Mouse (Mus musculus): ENCODE measurements around the gene Hspb1. TPM values are rescaled to one million over a fixed set of nuclear protein-coding genes. Genes with fewer than 3 reads are reported as not detected.

Gene Hspb1
- polyA plus RNA-seq (2021; fragmentation: Nextera tagmentation): 28.3 and 33.6 TPM in 2 replicates
- long read RNA-seq, experiment 1, transcript Hspb1-201 (3 exons, 903 nt): major isoform, 25 of 25 reads
- long read RNA-seq, experiment 1, partial matches to known transcripts: 0 of 25 reads
- long read RNA-seq, experiment 1, other reads (novel, unspliced or antisense): 0 of 25 reads
- long read RNA-seq, experiment 2, transcript Hspb1-201 (3 exons, 903 nt): major isoform, 11 of 11 reads
- long read RNA-seq, experiment 2, partial matches to known transcripts: 0 of 11 reads
- long read RNA-seq, experiment 2, other reads (novel, unspliced or antisense): 0 of 11 reads

DNA sequence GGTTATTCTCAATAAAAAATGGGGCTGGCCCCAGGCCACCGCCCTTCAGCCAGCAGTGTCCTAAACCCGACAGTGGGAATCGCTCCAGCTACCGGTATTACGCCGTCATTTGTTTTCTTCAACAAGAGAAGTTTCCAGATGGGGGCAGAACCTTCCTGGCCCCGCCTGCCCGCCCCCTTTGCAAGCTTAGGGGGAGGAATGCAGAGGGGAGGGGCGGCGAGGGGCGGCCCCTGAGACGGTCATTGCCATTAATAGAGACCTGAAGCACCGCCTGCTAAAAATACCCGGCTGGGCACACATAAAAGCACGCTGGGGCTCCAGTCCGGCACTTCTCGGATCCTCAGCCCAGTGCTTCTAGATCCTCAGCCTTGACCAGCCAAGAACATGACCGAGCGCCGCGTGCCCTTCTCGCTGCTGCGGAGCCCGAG lies at the start of gene Hspb1:
Gene Hspb1 (plus strand): TSS at position 245 of the 428 bp plus-strand sequence.

GRCm38 (mm10) chr5:135934481-135935175 lies 46.9 kb downstream of the Hspb1 start, which contains the start of gene Ywhag:
TSS of gene Ywhag (minus strand) at chr5:135934616.

Other genes with a start within 250 kb of the Hspb1 start
- gene Por, start 217.9 kb upstream of the Hspb1 start, polyA plus RNA-seq (2021; fragmentation: Nextera tagmentation): 50.8 and 54.4 TPM in 2 replicates
- 33.8 and 35.6 TPM in 2 replicates for gene Tmem120a, start 143.5 kb upstream of the Hspb1 start, polyA plus RNA-seq (2021; fragmentation: Nextera tagmentation)
- 0.55 and 0.89 TPM in 2 replicates for gene Styxl1, start 109.5 kb upstream of the Hspb1 start, polyA plus RNA-seq (2021; fragmentation: Nextera tagmentation)
- 906 and 921 TPM in 2 replicates for gene Mdh2, start 109.4 kb upstream of the Hspb1 start, polyA plus RNA-seq (2021; fragmentation: Nextera tagmentation)
- 16.5 and 16.8 TPM in 2 replicates for gene Srrm3, start 81.0 kb upstream of the Hspb1 start, polyA plus RNA-seq (2021; fragmentation: Nextera tagmentation)
- gene Ywhag, start 46.7 kb downstream of the Hspb1 start, polyA plus RNA-seq (2021; fragmentation: Nextera tagmentation): 463 and 554 TPM in 2 replicates
- 0.93 and 0.94 TPM in 2 replicates for gene Ssc4d, start 86.6 kb downstream of the Hspb1 start, polyA plus RNA-seq (2021; fragmentation: Nextera tagmentation)
- 0.18 and 0.56 TPM in 2 replicates for gene Zp3, start 92.2 kb downstream of the Hspb1 start, polyA plus RNA-seq (2021; fragmentation: Nextera tagmentation)
- 7.4 and 7.7 TPM in 2 replicates for gene Dtx2, start 106.9 kb downstream of the Hspb1 start, polyA plus RNA-seq (2021; fragmentation: Nextera tagmentation)
- not detected in 2 replicates for gene Upk3b, start 150.6 kb downstream of the Hspb1 start, polyA plus RNA-seq (2021; fragmentation: Nextera tagmentation)
- 0.53 and 0.93 TPM in 2 replicates for gene Upk3bl, start 166.6 kb downstream of the Hspb1 start, polyA plus RNA-seq (2021; fragmentation: Nextera tagmentation)
- gene Rasa4, start 196.0 kb downstream of the Hspb1 start, polyA plus RNA-seq (2021; fragmentation: Nextera tagmentation): 1.7 and 2.0 TPM in 2 replicates
- gene Polr2j, start 228.7 kb downstream of the Hspb1 start, polyA plus RNA-seq (2021; fragmentation: Nextera tagmentation): 153 and 176 TPM in 2 replicates
- 5.6 and 6.3 TPM in 2 replicates for gene Lrwd1, start 248.2 kb downstream of the Hspb1 start, polyA plus RNA-seq (2021; fragmentation: Nextera tagmentation)
- gene Alkbh4, start 248.2 kb downstream of the Hspb1 start, polyA plus RNA-seq (2021; fragmentation: Nextera tagmentation): 10.3 and 10.5 TPM in 2 replicates

Data from layer of hippocampus, adult 6 months (tissue).